Mouse (Mus musculus): ENCODE measurements around the gene Tm4sf5.
"Not testable (repeated sequence)": the region's sequence is repeated elsewhere in the genome, so short reads cannot be mapped to it uniquely, and the experiment has no call there.

The Tm4sf5 gene

GRCm38 (mm10) chr11:70504970-70505369 lies at the start of gene Tm4sf5:
Gene Tm4sf5, plus strand, starts transcription at chr11:70505244.
- no peak for DNase-seq (ENCODE audit: low read depth, low spot score)

DNA sequence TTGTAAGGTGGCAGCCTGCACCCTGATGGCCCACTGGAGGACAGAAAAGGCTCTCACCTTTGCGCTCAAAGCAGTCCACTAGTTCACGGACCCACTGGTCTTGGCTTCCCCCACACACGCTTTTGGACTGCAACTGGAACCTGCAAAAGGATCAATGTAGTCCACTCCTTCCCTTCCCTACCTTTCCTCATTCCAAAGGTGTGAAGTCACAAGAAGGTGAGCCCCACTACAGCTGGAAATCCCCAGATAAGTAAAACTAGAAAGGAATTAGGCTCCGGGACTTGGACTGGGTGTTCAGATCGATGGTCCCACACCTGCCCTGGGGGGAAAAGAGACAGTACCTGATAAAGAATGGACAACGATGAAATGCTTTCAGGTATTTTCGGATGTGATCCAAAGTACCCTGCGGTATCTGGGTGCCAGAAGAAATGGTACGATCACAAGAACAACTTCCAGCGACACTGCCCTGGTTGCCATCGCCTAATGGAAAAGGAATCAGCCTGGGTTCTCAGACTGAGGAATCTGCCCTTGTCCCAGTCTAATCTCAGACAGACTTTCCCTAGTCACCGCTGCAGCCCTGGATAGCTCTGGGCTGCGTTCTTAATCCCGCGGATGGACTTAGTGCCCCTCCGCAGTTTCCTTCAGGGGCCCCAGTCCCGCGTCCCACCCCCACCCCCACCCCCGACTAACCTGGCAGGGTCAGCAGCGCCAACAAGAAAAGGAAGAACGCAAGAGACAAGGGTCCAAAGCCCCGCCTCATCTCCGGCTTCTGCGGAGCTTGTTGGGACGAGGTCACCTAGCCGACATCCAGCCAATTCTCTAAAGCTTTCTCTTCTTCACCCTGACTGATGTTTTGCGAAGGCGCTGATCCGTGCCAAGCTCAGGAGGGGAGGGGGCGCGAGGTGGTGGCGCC lies 46.1 kb upstream of the Tm4sf5 start, which contains the start of gene Zmynd15:
TSS of gene Zmynd15 (plus strand) at position 746 of the 913 bp plus-strand sequence.
- no peak for DNase-seq (ENCODE audit: low read depth, low spot score)

DNA sequence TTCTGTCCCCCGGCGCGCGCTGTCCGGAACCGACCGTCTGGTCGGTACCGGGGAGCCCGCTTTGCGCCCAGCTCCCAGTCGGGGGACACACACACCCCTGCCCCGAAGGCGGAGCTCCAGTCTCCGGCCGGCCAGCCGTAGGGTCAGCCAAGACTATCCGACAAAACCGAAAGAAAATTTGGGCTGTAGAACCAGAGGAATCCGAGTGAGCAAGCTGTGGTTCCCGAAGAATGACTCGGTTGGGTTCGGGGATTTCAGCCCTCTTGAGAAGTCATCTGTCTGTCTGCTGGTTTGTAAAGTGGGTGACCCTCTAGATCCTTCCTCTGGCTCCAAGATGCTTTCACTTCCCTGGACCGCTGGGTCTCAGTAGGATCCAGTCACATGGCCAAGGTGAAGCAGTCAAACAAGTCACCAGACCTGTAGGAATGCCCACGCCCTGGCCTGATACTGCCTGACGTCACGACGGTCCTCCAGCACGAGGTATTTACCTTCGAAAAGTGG lies 45.4 kb upstream of the Tm4sf5 start, which contains the start of gene Cxcl16:
TSS of gene Cxcl16 (minus strand) at position 384 of the 501 bp plus-strand sequence.
- no peak for DNase-seq (ENCODE audit: low read depth, low spot score)

GRCm38 (mm10) chr11:70463970-70464369 lies 41.1 kb upstream of the Tm4sf5 start:
- no peak for DNase-seq (ENCODE audit: low read depth, low spot score)

DNA sequence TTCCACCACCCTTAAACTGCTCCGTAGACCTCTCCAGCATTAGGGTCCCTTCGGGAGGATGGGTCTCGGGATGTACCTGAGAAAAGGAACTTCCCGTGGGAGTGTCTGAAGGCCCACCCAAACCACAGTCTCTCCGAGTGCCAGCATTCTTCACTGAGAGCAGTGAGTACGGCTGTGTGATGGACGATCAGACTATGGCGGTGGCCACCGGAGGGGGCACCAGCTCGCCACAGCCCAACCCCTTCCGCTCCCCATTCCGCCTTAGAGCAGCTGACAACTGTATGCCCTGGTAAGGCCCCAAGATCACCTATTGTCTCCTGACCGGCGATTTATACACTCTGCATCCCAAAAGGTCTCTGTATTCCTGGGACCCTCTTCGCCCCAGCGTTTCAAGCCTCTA lies 39.8 kb upstream of the Tm4sf5 start:
- DNase-seq (ENCODE audit: low read depth, low spot score), result no peak

GRCm38 (mm10) chr11:70465824-70466223 lies 39.2 kb upstream of the Tm4sf5 start:
- no peak for DNase-seq (ENCODE audit: low read depth, low spot score)

- no peak for DNase-seq (ENCODE audit: low read depth, low spot score)
These were observed 37.0 kb upstream of the Tm4sf5 start for GRCm38 (mm10) chr11:70467902-70468619.

DNA sequence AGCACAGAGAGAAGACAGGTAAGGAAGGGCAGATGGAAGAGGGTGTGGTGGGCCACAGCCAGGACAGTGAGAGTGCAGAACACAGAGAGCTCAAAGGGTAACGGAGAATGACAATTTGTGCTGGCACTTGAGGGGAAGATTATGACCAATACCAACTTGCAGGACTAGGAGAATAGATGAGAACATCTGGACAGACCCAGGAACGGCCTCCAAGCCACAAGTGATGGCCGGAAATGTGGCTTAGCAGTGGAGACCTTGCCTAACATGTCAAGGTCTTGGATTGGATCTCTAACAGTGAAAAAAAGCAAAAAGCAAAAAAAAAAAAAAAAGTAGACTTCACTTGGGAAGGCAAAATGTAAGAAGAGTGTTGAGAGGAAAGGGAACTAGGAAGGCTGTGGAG lies 35.3 kb upstream of the Tm4sf5 start:
- DNase-seq (ENCODE audit: low read depth, low spot score), result no peak

- DNase-seq (ENCODE audit: low read depth, low spot score), result no peak
These were observed 32.3 kb upstream of the Tm4sf5 start for GRCm38 (mm10) chr11:70472716-70473115.

DNA sequence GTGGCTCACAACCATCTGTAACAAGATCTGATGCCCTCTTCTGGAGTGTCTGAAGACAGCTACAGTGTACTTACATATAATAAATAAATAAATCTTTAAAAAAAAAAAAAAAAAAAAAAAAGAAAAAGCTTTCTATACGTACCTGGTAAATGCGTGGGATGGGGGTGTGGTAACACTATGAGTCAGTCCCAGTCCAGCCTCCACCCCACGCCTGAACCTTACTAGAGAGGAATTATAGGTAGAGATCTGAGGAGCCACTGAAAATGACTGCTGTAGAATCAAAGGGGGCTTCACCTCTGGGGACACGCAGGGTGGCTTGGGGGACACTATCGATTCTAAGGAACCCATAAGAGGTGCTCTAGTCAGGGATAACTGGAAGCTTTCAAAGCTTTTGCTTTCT lies 31.8 kb upstream of the Tm4sf5 start:
- DNase-seq (ENCODE audit: low read depth, low spot score), result not testable (repeated sequence)

DNA sequence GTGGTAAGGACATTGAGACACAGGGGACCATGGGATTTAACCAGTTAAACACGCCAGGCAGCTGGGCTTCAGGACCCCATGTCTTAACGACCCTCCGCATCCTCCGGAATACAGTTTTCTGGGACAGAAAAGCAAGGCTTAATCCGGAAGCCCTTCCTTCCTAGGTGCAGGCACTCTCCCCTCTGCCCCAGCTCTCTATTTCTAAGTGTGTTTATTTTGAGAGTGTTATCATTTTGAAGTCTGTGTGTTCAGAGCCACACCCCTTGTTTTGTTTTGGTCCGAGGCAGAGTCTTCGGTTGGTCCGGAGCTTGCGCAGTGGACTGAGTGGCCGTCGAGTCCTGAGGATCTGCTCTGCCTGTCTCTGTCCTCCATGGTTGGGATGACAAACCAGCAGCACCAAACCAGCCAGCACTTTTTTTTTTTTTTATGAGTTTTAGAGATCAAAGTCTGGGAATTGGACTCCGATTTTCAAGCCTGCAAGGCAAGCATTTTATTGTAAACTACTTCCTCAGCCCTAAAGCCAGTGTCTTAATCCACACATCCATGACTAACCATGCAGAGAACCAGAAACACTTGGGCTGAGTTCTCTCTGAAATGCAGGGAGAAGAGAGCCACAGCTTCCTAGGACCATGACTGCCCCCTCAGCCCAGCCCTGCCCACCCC lies 30.0 kb upstream of the Tm4sf5 start:
- no peak for DNase-seq (ENCODE audit: low read depth, low spot score)

DNA sequence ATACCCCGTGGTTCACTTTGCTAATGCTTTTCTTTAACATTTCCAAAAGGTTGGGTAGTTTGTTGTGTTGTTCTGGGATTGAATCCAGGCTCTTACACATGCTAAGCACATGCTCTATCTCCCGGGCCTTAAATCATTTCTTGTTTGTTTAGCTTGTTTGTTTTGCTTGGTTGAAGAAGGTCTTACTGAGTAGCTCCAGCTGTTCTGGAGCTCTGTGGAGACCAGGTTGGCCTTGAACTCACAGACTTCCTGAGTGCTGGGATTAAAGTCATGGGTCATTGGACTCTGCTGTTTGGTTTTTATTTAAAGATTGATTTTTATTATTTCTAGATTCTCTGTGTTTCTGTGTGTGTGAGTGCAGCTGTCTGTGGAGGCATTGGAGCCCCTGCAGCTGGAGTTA lies 19.5 kb upstream of the Tm4sf5 start:
- no peak for DNase-seq (ENCODE audit: low read depth, low spot score)

- no peak for DNase-seq (ENCODE audit: low read depth, low spot score)
These were observed 17.2 kb upstream of the Tm4sf5 start for GRCm38 (mm10) chr11:70487816-70488215.

DNA sequence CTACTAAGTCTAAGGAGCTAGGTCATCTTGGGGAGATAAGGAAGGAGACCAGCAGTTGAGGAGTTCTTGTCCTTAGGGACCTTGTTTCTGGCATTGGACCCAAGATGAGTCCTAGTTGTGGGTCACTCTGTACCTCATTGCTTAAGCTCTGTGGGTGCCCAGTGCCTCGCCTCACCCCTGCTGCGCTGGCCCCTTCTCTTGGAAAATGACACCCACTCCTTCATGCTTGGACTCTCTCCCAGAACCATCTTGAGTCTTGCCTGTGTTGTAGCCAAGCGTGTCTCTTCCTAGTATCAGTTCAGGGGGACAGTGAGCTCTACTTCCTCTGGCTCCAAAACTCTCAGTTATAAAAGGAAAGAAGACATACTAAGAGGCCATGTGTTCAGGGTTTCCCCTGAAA lies 15.9 kb upstream of the Tm4sf5 start:
- DNase-seq (ENCODE audit: low read depth, low spot score), result no peak

DNA sequence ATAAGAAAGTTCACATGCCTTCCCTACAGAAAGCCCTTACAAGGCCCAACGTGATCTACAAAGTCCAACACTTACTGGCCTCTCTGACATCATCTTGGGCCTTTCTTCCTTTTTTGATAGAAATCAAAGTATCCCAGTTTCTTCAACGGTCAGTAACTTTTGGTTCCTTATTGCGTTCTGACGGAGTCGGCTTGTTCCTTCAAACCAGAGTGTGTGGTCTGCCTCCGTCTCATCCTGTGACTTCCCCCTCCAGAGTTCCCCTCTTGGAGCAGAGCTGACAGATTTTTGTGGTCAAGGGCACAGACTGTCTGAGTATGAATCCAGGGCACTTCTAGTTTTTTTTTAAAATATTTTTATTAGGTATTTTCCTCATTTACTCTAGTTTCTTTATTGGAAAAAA lies 15.4 kb upstream of the Tm4sf5 start:
- no peak for DNase-seq (ENCODE audit: low read depth, low spot score)

DNA sequence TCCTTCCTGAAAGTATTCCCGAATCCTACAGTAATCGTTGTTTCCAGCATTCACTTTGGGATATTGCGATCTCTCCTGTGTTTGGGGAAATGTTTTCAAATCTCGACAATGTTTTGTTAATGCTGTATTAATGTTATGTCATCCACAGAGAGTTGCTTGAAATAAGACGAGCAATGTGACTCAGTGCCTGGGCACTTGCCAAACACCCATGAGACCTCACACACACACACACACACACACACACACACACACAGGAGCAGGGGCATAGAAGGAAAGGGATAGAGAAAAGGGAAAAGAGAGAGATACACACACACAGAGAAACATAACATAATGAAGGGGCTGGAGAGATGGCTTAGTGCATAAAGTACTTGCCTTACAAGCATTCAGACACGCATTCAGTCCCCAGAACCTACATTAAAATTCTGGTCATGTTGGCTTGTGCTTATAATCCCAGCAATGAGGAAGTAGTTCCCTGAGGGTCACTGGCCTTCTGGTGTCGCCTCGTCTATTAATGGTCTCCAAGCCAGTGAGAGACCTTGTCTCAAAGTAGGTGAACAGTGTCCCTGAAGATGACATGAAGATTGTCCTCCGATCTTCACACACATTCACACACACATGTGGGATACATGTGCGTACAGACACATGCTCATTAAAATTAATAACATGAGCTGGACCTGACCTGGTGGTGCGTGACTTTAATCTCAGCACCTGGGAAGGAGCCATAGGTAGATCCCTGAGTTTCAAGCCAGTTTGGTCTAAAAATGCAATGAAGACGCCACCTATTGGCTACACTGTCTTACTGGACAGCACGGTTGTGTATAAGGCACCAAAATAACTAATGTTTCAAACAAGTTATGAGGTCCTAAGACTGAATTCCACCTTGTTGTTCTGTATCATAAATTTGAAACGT lies 5.2 kb upstream of the Tm4sf5 start:
- no peak for DNase-seq (ENCODE audit: low read depth, low spot score)

- DNase-seq (ENCODE audit: low read depth, low spot score), result no peak
These were observed 4.6 kb upstream of the Tm4sf5 start for GRCm38 (mm10) chr11:70500476-70500812.

GRCm38 (mm10) chr11:70502018-70502417 lies 3.0 kb upstream of the Tm4sf5 start:
- no peak for DNase-seq (ENCODE audit: low read depth, low spot score)

DNA sequence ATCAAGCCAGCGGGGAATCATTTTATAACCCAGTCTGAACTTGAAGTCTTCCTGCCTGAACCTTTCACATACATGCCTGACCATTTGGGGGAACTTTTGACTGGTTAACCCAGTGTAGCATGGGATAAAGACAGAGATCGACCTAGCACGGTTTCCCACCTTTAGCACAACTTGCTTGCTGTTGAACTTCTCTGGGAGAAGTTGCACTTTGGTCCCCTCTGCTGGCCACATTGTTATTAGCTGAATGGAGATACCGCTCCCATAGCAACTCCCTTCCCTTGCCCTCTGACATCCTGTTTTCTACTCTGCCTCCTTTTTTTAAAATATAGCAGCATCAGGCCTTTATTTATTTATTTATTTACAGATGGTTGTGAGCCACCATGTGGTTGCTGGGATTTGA lies 1.3 kb downstream of the Tm4sf5 start:
- DNase-seq (ENCODE audit: low read depth, low spot score), result peak; percentile 25

DNA sequence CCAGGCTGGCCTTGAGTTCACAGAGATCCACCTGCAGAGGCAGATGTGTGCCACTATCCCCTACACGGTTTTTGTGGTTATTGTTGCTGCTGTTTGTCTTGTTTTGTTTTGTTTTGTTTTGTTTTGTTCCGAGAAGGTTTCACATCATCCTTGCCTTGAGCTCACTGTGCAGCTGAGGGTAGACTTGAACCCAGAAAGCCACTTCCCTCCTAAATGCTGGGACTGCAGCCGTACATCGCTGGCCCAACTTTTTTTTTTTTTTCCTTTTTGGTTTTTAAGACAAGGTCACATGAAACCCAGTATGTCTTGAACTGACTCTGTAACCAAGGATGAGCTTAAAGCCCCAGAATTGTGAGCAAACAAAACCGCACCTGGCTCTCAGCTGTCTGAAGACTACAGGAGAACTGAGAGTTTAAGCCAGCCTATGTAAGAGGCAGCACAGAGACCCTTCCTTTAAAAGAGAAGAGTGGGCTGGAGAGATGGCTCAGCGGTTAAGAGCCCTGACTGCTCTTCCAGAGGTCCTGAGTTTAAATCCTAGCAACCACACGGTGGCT lies 2.0 kb downstream of the Tm4sf5 start:
- DNase-seq (ENCODE audit: low read depth, low spot score), result no peak

Data from retina, adult 2 months (tissue).